Mouse (Mus musculus) macrophage (primary cell): ENCODE measurements around the gene Tbc1d21. TPM values are rescaled to one million over a fixed set of nuclear protein-coding genes. Genes with fewer than 3 reads are reported as not detected.

Experiments
- H3K27ac ChIP-seq: fragments of 350-480 bp; formaldehyde crosslinking; 2 replicates; pipeline ENCODE4 v1.9.0; 2021
- H3K36me3 ChIP-seq: fragments of 350-480 bp; formaldehyde crosslinking; 2 replicates; pipeline ENCODE4 v1.9.0; 2021; ENCODE audit errors: inconsistent target
- H3K4me3 ChIP-seq: fragments of 350-480 bp; formaldehyde crosslinking; 2 replicates; pipeline ENCODE4 v1.9.0; 2021; ENCODE audit errors: inconsistent target
- H3K79me2 ChIP-seq: fragments of 350-480 bp; formaldehyde crosslinking; 2 replicates; pipeline ENCODE4 v1.9.0; 2021; ENCODE audit errors: inconsistent target
- WGBS: methylation state at CpG from one replicate; pipeline ENCODE4 v1.1.7; 2026; ENCODE audit warnings: inconsistent platforms; ENCODE audit not compliant: missing documents; 5-methylcytosine and 5-hydroxymethylcytosine counted together
- polyA plus RNA-seq: library from polyadenylated mRNA; stranded (reverse); fragments of 250-400 nt; gene quantifications from 3 replicates; pipeline ENCODE4 v1.2.4, GENCODE M21; 2018; ENCODE audit warnings: inconsistent platforms

The Tbc1d21 gene
- polyA plus RNA-seq, 1 experiment from 2014 or later: not detected

DNA sequence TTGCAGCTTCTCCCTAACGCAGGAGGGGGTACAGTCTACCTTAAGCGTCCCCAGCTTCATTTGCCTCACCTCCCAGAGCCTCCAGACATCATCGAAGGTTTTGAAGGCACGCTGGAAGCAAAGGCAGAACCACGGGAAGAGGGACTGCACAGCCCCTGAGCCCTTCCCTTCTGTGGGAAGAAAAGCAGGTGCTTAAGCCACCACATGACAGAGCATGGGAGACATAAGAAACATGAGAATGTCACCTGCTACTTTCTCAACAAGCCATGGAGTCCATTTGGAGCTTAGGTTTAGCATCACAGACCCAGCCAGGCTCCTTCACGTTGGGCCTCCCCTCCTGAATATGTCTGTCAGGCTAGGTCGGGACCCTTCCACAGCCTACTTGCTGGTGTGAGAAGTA is 8.3 kb downstream of the Tbc1d21 start:
- 89% methylated on average over 7 of the region's 7 CpGs for WGBS
- no peak overlapping the region for H3K4me3 ChIP-seq
- no peaks in the 10 kb centered on the region for H3K79me2 ChIP-seq
- H3K27ac ChIP-seq: no peak overlapping the region
- no peaks in the 10 kb centered on the region for H3K36me3 ChIP-seq

GRCm38 (mm10) chr9:58361373-58361772 is 8.9 kb downstream of the Tbc1d21 start:
- WGBS: 93% methylated on average over 1 of the region's 1 CpGs
- Histone ChIP-seq H3K4me3 (no peak overlapping the region), H3K79me2 (no peaks in the 10 kb centered on the region), H3K27ac (no peak overlapping the region), H3K36me3 (no peaks in the 10 kb centered on the region)

- Histone ChIP-seq H3K4me3 (no peak overlapping the region), H3K36me3 (no peaks in the 10 kb centered on the region), H3K27ac (no peak overlapping the region), H3K79me2 (no peaks in the 10 kb centered on the region)
- WGBS: 68% methylated on average over 6 of the region's 6 CpGs
These were observed 14.8 kb downstream of the Tbc1d21 start for GRCm38 (mm10) chr9:58355262-58356050.

DNA sequence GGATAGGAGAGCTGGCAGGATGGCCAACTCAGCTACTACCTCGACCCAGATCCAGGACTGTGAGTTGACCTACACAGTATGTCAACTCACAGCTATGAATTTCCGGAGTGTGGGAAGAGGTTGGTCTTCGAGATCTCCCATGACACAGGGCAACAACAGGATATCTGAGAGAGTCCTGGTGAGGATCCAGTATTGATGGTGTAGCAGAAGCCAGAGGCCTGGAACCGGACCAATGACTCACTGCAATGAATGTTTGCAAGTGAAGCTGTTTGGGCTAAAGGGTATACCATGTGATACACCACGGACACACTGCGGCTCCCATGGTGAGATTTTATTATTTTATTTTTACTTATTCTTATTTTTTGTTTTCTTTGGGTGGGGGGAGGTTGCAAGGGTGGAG is 15.6 kb downstream of the Tbc1d21 start:
- no peaks in the 10 kb centered on the region for H3K36me3 ChIP-seq

DNA sequence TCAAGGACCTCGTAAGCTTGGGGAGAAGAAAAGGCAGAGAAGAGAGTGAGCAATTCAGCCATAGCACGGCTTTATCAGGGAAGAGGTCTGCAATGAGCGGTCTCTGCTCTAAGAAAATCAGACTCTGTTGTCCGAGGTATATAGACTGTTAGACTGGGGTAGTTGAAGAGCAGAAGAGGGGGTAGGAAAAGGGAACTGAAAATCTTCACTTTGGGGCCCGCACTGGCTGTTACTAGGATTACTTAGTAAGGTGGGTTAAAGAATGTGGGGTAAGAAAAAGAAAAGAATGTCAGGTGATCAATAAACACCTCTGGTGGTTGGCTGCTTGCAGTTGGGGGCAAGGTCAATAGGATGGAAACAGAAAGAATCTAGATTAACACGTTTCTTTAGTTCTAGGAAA is 17.0 kb downstream of the Tbc1d21 start:
- Histone ChIP-seq H3K27ac (no peak overlapping the region), H3K36me3 (no peaks in the 10 kb centered on the region), H3K4me3 (no peak overlapping the region), H3K79me2 (no peaks in the 10 kb centered on the region)
- WGBS: 71% methylated on average over 6 of the region's 6 CpGs

More for the DNA sequence above, 15.6 kb downstream of the Tbc1d21 start:
- Histone ChIP-seq H3K4me3 (no peak overlapping the region), H3K27ac (no peak overlapping the region), H3K79me2 (no peaks in the 10 kb centered on the region)
- 92% methylated on average over 6 of the region's 6 CpGs for WGBS

GRCm38 (mm10) chr9:58347795-58348194 is 22.5 kb downstream of the Tbc1d21 start:
- 82% methylated on average over 6 of the region's 6 CpGs for WGBS
- H3K36me3 ChIP-seq: no peaks in the 10 kb centered on the region

GRCm38 (mm10) chr9:58346498-58346897 is 23.8 kb downstream of the Tbc1d21 start:
- H3K79me2 ChIP-seq: no peaks in the 10 kb centered on the region
- 77% methylated on average over 10 of the region's 10 CpGs for WGBS
- no peak overlapping the region for H3K4me3 ChIP-seq
- no peaks in the 10 kb centered on the region for H3K36me3 ChIP-seq
- H3K27ac ChIP-seq: no peak overlapping the region

More at GRCm38 (mm10) chr9:58347795-58348194, 22.5 kb downstream of the Tbc1d21 start:
- H3K4me3 ChIP-seq: no peak overlapping the region
- H3K27ac ChIP-seq: no peak overlapping the region
- no peaks in the 10 kb centered on the region for H3K79me2 ChIP-seq

- Histone ChIP-seq H3K36me3 (no peaks in the 10 kb centered on the region), H3K4me3 (no peak overlapping the region), H3K27ac (no peak overlapping the region), H3K79me2 (no peaks in the 10 kb centered on the region)
- 80% methylated on average over 7 of the region's 7 CpGs for WGBS
These were observed 24.3 kb downstream of the Tbc1d21 start for GRCm38 (mm10) chr9:58345963-58346362.

- Histone ChIP-seq H3K4me3 (no peak overlapping the region), H3K36me3 (no peaks in the 10 kb centered on the region), H3K79me2 (no peaks in the 10 kb centered on the region), H3K27ac (no peak overlapping the region)
- WGBS: 100% methylated on average over 1 of the region's 1 CpGs
These were observed 28.5 kb downstream of the Tbc1d21 start for GRCm38 (mm10) chr9:58341795-58342194.

DNA sequence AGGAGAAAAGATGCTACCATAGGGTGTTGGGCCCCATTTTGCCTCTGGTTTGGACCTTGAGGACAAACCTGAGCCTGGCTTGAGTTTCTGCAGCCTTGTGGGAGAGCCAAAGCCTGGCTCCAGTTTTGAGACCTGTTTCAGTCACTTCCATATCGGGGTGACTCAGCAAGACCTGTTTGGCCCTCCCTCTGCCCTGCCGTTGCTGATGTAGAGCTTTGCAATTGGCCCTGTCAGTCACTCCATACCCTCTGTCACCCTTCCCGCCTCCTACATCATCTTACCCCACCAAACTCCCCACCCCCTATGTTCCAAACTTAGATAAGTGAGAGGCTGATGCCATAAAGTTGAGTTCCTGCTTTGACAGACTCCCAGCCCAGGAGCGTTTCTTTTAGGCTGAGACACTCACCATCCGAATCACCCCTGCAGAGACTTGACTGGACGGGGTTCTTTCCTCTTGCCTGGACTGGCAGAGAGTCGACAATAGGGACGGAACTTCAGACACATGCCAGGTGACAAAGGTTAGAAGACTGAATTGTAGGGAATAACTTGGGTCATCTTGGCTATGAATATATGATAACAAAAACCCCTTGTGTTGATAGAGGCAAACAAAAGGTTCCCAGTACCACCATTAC is 33.5 kb downstream of the Tbc1d21 start:
- H3K36me3 ChIP-seq: no peaks in the 10 kb centered on the region
- no peak overlapping the region for H3K4me3 ChIP-seq
- no peaks in the 10 kb centered on the region for H3K79me2 ChIP-seq
- H3K27ac ChIP-seq: no peak overlapping the region
- WGBS: 63% methylated on average over 8 of the region's 8 CpGs

DNA sequence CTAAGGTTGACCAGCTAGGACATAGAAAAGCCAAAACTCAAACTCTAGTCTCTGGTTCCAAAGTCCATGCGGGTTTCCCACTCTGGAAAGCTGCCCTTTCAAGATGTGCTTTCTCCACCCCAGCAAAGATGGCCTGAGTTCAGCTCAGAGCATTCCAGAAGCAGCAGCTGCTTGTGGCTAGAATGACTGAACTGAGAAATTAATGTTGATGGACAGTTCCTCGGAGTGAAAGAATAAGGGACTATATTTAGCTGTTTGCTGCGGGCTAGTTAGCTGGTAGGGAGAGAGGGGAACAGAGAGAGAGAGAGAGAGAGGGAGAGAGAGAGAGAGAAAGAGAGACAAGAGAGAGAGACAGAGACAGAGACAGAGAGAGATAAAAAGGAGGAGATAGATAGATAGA is 39.0 kb downstream of the Tbc1d21 start:
- H3K4me3 ChIP-seq: no peak overlapping the region
- WGBS: 64% methylated on average over 3 of the region's 3 CpGs

GRCm38 (mm10) chr9:58330293-58330692 is 40.0 kb downstream of the Tbc1d21 start:
- Histone ChIP-seq H3K4me3 (no peak overlapping the region), H3K27ac (no peak overlapping the region), H3K79me2 (no peaks in the 10 kb centered on the region), H3K36me3 (no peaks in the 10 kb centered on the region)
- 27% methylated on average over 5 of the region's 5 CpGs for whole genome bisulfite sequencing

More for the DNA sequence above, 39.0 kb downstream of the Tbc1d21 start:
- no peaks in the 10 kb centered on the region for H3K36me3 ChIP-seq
- no peak overlapping the region for H3K27ac ChIP-seq
- H3K79me2 ChIP-seq: no peaks in the 10 kb centered on the region

- Histone ChIP-seq H3K36me3 (no peaks in the 10 kb centered on the region), H3K27ac (no peak overlapping the region), H3K79me2 (no peaks in the 10 kb centered on the region), H3K4me3 (no peak overlapping the region)
- 82% methylated on average over 1 of the region's 1 CpGs for WGBS
These were observed 42.9 kb downstream of the Tbc1d21 start for GRCm38 (mm10) chr9:58327382-58327781.

- Histone ChIP-seq H3K79me2 (no peaks in the 10 kb centered on the region), H3K27ac (no peak overlapping the region), H3K4me3 (no peak overlapping the region), H3K36me3 (no peaks in the 10 kb centered on the region)
- 26% methylated on average over 4 of the region's 4 CpGs for WGBS
These were observed 43.6 kb downstream of the Tbc1d21 start for GRCm38 (mm10) chr9:58326477-58327180.

DNA sequence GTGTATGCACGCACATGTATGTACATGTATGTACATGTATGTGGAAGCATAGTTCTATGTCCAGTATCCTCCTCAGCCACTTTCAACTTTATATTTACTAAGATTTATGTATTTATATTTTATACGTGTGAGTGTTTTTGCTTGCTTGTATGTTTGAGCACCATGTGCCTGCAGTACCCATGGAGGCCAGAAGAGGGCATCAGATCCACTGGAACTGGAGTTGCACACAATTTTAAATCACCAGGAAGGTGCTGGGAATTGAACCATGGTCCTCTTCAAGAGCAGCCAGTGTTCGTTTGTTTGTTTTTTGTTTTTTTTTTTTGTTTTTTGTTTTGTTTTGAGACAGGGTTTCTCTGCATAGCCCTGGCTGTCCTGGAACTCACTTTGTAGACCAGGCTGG is 48.6 kb downstream of the Tbc1d21 start:
- Histone ChIP-seq H3K27ac (no peak overlapping the region), H3K4me3 (no peak overlapping the region), H3K79me2 (no peaks in the 10 kb centered on the region), H3K36me3 (no peaks in the 10 kb centered on the region)
- 100% methylated on average over 2 of the region's 3 CpGs for WGBS
